Mouse (Mus musculus): ENCODE data around the gene Cpa2. TPM values are rescaled to one million over a fixed set of nuclear protein-coding genes. Genes with fewer than 3 reads are reported as not detected.

Cpa2 gene
- polyA plus RNA-seq, 1 experiment from 2014 or later, result 4.0 TPM

Other genes starting within 250 kb of the Cpa2 start
- 50.1 and 51.8 TPM in 2 replicates for gene Ube2h, start 237.0 kb upstream of the Cpa2 start, polyA plus RNA-seq (2014; fragmentation: Nextera tagmentation; extraction: Ambion mirVana)
- 71.2 and 74.0 TPM in 2 replicates for gene Zc3hc1, start 150.6 kb upstream of the Cpa2 start, polyA plus RNA-seq (2014; fragmentation: Nextera tagmentation; extraction: Ambion mirVana)
- 33.0 and 37.4 TPM in 2 replicates for gene Klhdc10, start 139.7 kb upstream of the Cpa2 start, polyA plus RNA-seq (2014; fragmentation: Nextera tagmentation; extraction: Ambion mirVana)
- gene Tmem209, start 31.8 kb upstream of the Cpa2 start, polyA plus RNA-seq (2014; fragmentation: Nextera tagmentation; extraction: Ambion mirVana), result 54.2 and 60.2 TPM in 2 replicates
- not detected in 2 replicates for gene Ssmem1, start 31.7 kb upstream of the Cpa2 start, polyA plus RNA-seq (2014; fragmentation: Nextera tagmentation; extraction: Ambion mirVana)
- 5.4 and 5.6 TPM in 2 replicates for gene Cpa4, start 26.8 kb downstream of the Cpa2 start, polyA plus RNA-seq (2014; fragmentation: Nextera tagmentation; extraction: Ambion mirVana)
- 0.15 and 0.72 TPM in 2 replicates for gene Cpa5, start 69.4 kb downstream of the Cpa2 start, polyA plus RNA-seq (2014; fragmentation: Nextera tagmentation; extraction: Ambion mirVana)
- 0.16 TPM in 1 of 2 replicates, not detected in the other for gene Cpa1, start 97.6 kb downstream of the Cpa2 start, polyA plus RNA-seq (2014; fragmentation: Nextera tagmentation; extraction: Ambion mirVana)
- gene Cep41, start 152.2 kb downstream of the Cpa2 start, polyA plus RNA-seq (2014; fragmentation: Nextera tagmentation; extraction: Ambion mirVana), result 21.6 and 24.1 TPM in 2 replicates
- gene Mest, start 182.0 kb downstream of the Cpa2 start, polyA plus RNA-seq (2014; fragmentation: Nextera tagmentation; extraction: Ambion mirVana), result 1,661 and 1,678 TPM in 2 replicates